Mouse (Mus musculus) cerebellum, adult 2 months (tissue): ENCODE measurements around the gene Gm10024.

Experiments
- CTCF ChIP-seq: fragments of 200-500 bp; IDR thresholded peaks from 2 replicates; pipeline ENCODE4 v1.5.1; 2011; ENCODE audit warnings: low read depth, mild to moderate bottlenecking, control low read depth, low read length, moderate library complexity, borderline replicate concordance; ENCODE audit not compliant: insufficient read depth
- POLR2A ChIP-seq: fragments of 200-500 bp; IDR thresholded peaks from 2 replicates; pipeline ENCODE4 v1.6.1; 2011; ENCODE audit warnings: low read length, control low read depth, borderline replicate concordance; ENCODE audit not compliant: insufficient read depth

DNA sequence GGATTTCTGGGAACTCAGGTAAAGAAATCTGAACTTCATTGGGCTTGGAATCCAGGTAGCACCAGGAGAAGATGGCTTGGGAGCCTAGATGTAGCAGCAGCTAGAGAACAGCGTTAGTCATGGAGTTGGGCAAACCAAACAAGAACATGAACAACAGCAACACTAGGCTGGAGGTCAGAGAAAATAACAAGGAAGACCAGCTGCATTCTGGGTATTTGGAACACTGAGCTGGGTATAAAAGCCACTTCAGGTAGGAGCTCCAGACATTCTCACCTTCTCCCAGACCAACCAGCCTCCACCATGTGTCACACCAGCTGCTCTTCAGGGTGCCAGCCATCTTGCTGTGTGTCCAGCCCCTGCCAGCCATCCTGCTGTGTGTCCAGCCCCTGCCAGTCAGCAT is 4.9 kb upstream of the Gm10024 start, which contains the start of gene Gm10272:
- TF ChIP-seq POLR2A (no peak), CTCF (no peak)
